Mouse (Mus musculus): ENCODE data around the gene Ube2cbp. TPM values are rescaled to one million over a fixed set of nuclear protein-coding genes. Genes with fewer than 3 reads are reported as not detected.

Gene Ube2cbp
- polyA plus RNA-seq, 1 experiment from 2014 or later: 1.4 TPM

DNA sequence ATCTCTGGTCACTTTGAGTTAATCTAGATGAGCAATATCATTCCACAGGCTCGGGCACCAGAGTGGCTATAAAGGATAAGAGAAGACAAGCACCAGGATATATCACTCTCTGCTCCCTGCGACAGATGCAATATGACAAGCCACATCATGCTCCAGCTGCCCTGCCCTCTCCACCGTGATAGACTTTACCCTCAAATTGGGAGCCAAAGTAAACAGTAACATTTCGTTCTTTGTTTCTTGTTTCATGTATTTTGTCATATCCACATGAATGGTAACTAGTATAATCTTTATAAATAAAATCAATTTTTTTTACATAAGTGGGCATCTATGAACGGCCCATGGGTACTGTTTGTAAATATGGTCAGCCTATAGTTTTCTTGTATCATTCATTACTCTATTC is 195.2 kb downstream of the Ube2cbp start:
- no peaks in the 10 kb centered on the region for H3K27me3 ChIP-seq (replicated peaks; ENCODE audit: insufficient read depth, low read length)
- DNase-seq (ENCODE audit: low spot score) (no peak), ATAC-seq (no peak)
- H3K9me3 ChIP-seq (ENCODE audit: low read length): no peaks in the 10 kb centered on the region
- no peak overlapping the region for H3K4me3 ChIP-seq (ENCODE audit: low read depth, low read length)
- TF ChIP-seq EP300 (IDR thresholded peaks at IDR 0.05): no peak
- no peak for TF ChIP-seq CTCF (IDR thresholded peaks at IDR 0.05)
- no peaks in the 10 kb centered on the region for H3K36me3 ChIP-seq (ENCODE audit: insufficient read depth, low read length)
- H3K4me1 ChIP-seq (ENCODE audit: insufficient read depth, low read depth, low read length): no peaks in the 10 kb centered on the region
- H3K27ac ChIP-seq (ENCODE audit: low read length): no peak overlapping the region
- no peak overlapping the region for H3K9ac ChIP-seq (replicated peaks; ENCODE audit: low read depth)
- no peak overlapping the region for H3K4me2 ChIP-seq (replicated peaks; ENCODE audit: low read depth, low read length)
- 80% methylated on average over 5 of the region's 5 CpGs for WGBS

DNA sequence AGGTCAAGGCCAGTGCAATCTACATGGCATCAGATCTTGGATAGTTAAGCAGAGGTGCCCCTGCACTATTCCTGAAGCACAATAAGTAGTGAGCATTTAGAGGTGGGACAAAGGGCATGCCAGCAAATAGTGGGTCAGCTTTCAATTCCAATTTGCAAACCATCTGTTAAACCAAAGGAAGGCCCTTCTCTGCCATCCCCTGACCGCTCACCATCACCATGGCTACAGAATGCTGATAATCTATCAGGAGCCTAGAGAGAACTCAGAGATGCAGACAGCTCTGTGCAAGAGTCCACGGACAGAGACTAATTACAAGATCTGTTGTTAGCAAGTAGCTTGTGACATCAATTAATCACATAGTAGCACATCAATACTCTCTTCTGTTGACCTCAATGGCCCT is 198.1 kb downstream of the Ube2cbp start:
- no peaks in the 10 kb centered on the region for H3K27me3 ChIP-seq (replicated peaks; ENCODE audit: insufficient read depth, low read length)
- no peak overlapping the region for H3K27ac ChIP-seq (ENCODE audit: low read length)
- no peak for ATAC-seq
- no peak overlapping the region for H3K4me2 ChIP-seq (replicated peaks; ENCODE audit: low read depth, low read length)
- H3K9me3 ChIP-seq (ENCODE audit: low read length): no peaks in the 10 kb centered on the region
- DNase-seq (ENCODE audit: low spot score): no peak
- H3K4me3 ChIP-seq (ENCODE audit: low read depth, low read length): no peak overlapping the region
- H3K4me1 ChIP-seq (ENCODE audit: insufficient read depth, low read depth, low read length): no peaks in the 10 kb centered on the region
- H3K9ac ChIP-seq (replicated peaks; ENCODE audit: low read depth): no peak overlapping the region
- no peak for TF ChIP-seq CTCF (IDR thresholded peaks at IDR 0.05)
- no peak for TF ChIP-seq EP300 (IDR thresholded peaks at IDR 0.05)
- WGBS: 48% methylated on average over 2 of the region's 2 CpGs
- no peaks in the 10 kb centered on the region for H3K36me3 ChIP-seq (ENCODE audit: insufficient read depth, low read length)

Other genes with a start within 250 kb of the Ube2cbp start
- gene Dop1a, start 2.2 kb upstream of the Ube2cbp start, polyA plus RNA-seq (2015; fragmentation: Nextera tagmentation; extraction: Ambion mirVana): 12.5 and 14.2 TPM in 2 replicates
- gene Pgm3, start 106.9 kb upstream of the Ube2cbp start, polyA plus RNA-seq (2015; fragmentation: Nextera tagmentation; extraction: Ambion mirVana): 20.5 and 24.6 TPM in 2 replicates
- 6.1 and 6.7 TPM in 2 replicates for gene Rwdd2a, start 107.0 kb upstream of the Ube2cbp start, polyA plus RNA-seq (2015; fragmentation: Nextera tagmentation; extraction: Ambion mirVana)
- 48.7 and 51.1 TPM in 2 replicates for gene Me1, start 231.0 kb upstream of the Ube2cbp start, polyA plus RNA-seq (2015; fragmentation: Nextera tagmentation; extraction: Ambion mirVana)